Mouse (Mus musculus) G1E (cell line): ENCODE data around the gene Hoxd10. TPM values are rescaled to one million over a fixed set of nuclear protein-coding genes. Genes with fewer than 3 reads are reported as not detected.

ENCODE experiments used
- ATAC-seq: 2 replicates; pipeline ENCODE4 v1.8.0; 2016; ENCODE audit warnings: mild to moderate bottlenecking; ENCODE audit not compliant: insufficient number of reproducible peaks, poor library complexity, low FRiP score, severe bottlenecking; ENCODE audit errors: extremely low read depth
- DNase-seq: peaks from one replicate; pipeline ENCODE4 v3.0.0; 2012; ENCODE audit warnings: low spot score
- H3K27me3 ChIP-seq: 2 replicates; pipeline ENCODE4 v1.6.1; 2012; ENCODE audit warnings: mild to moderate bottlenecking, low read length, inconsistent platforms; ENCODE audit not compliant: insufficient read depth
- H3K36me3 ChIP-seq: replicated peaks from 2 replicates; pipeline ENCODE3; 2012; ENCODE audit warnings: mild to moderate bottlenecking, inconsistent platforms
- H3K4me1 ChIP-seq: 2 replicates; pipeline ENCODE4 v1.6.1; 2012; ENCODE audit warnings: low read depth, low read length, inconsistent platforms, mixed read lengths; ENCODE audit not compliant: insufficient read depth
- H3K4me3 ChIP-seq: 2 replicates; pipeline ENCODE4 v1.5.1; 2012; ENCODE audit warnings: low read depth, mild to moderate bottlenecking, inconsistent platforms, low read length, moderate library complexity, mixed read lengths
- H3K9me3 ChIP-seq: replicated peaks from 2 replicates; pipeline ENCODE4 v1.6.1; 2012; ENCODE audit warnings: inconsistent platforms
- CTCF ChIP-seq: IDR thresholded peaks from 2 replicates; pipeline ENCODE4 v1.5.1; 2012; ENCODE audit warnings: low read depth, low read length, inconsistent platforms, mixed read lengths
- GATA1 ChIP-seq: IDR thresholded peaks from 2 replicates; pipeline ENCODE4 v1.6.1; 2012; ENCODE audit warnings: borderline replicate concordance, low read length, inconsistent platforms, mixed read lengths
- GATA2 ChIP-seq: IDR thresholded peaks from 2 replicates; pipeline ENCODE4 v1.6.1; 2012; ENCODE audit warnings: low read depth, low read length, inconsistent platforms, borderline replicate concordance
- POLR2AphosphoS5 ChIP-seq: IDR thresholded peaks from 2 replicates; pipeline ENCODE4 v1.6.1; 2012; ENCODE audit warnings: low read depth, low read length, inconsistent platforms; ENCODE audit not compliant: insufficient replicate concordance
- TAL1 ChIP-seq: conservative IDR thresholded peaks from 2 replicates; pipeline ENCODE4 v1.6.1; 2012; ENCODE audit warnings: low read depth, low read length, inconsistent platforms, mixed read lengths
- polyA plus RNA-seq: library from polyadenylated mRNA; stranded (reverse); fragments of >175 nt; gene quantifications from 2 replicates; pipeline ENCODE4 v1.2.3, GENCODE M21; 2012
- total RNA-seq, 2 experiments: library from RNA; stranded (forward) in 1 of 2; stranded (reverse) in 1 of 2; fragments of 200-1000 nt in 1 of 2; fragments of >200 nt in 1 of 2; fragmentation: Nextera tagmentation in 1 of 2; gene quantifications; 2 replicates each; pipeline ENCODE4 v1.2.3; 2014 to 2017

Gene Hoxd10
- total and polyA plus RNA-seq, 3 experiments = 0.22 TPM; not detected in 2

DNA sequence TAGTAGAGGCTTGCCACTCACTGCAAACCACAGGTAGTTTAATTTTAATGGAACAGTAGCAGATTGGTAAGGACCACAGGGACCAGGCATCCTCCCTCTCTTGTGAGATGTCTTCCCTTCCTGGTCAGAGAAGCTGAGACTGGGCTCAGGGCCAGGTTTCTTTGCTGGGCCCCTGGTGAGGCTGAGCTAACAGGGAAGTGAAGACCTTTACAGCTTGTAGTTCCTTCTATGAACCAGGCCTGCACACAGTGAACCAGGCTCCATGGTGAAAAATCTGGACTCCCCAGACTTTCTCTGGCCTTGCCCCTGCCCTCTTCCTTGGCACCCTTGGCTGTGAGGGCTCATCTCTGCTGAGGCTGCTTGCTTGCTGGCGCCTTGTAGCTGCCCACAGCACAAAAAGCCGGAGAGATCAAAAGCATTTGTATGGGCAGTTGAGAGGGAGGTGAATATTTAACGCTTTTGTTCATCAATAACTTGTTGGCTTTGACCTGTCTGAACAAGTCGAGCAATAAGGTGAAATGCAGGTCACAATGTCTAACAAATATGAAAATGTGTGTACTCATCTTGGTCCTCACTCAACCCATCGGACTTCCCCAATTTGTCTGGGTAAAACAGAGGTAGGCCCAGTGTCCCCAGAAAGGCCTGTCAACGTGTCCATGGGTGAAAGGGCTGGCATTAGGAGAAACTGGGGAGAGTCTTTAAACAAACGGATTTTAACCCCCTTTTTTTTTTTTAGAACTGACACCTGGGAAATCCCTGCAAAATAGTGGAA lies 32.7 kb downstream of the Hoxd10 start:
- H3K4me1 ChIP-seq = 0 out of 2 replicates have a peak, but pooled peaks cover 2% of the 10 kb centered on the region
- no peaks in the 10 kb centered on the region for H3K9me3 ChIP-seq
- H3K27me3 ChIP-seq = peaks cover 46% of the 10 kb centered on the region
- peaks cover 2% of the 10 kb centered on the region for H3K36me3 ChIP-seq
- ATAC-seq (no peak), DNase-seq (no peak)
- TF ChIP-seq CTCF = no peak
- TF ChIP-seq TAL1 = no peak
- TF ChIP-seq POLR2AphosphoS5 = no peak
- TF ChIP-seq GATA2 = no peak
- no peak for TF ChIP-seq GATA1
- H3K4me3 ChIP-seq = no peak overlapping the region

DNA sequence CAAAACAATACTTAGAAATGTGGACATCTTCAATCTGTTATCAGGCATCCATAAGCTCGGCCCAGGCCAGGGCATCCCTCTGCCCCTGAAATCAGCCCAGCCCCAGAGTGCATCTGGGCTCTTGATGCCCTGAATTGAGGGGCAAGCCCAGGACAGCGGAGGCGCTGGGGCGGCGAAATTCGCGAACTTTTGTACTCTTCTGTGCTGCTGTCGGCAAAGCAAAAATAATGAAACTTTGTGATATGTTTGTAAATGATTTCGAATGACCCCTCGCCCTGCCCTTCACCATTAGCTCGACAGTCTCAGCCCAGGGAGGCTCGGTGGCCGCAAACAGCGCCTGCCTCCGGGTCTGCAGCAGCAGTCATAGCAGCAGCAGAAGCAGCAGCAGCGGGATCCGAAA lies 33.4 kb downstream of the Hoxd10 start:
- ATAC-seq = no peak
- Histone ChIP-seq H3K4me3 (no peak overlapping the region), H3K9me3 (no peaks in the 10 kb centered on the region), H3K27me3 (peaks cover 44% of the 10 kb centered on the region), H3K4me1 (0 out of 2 replicates have a peak, but pooled peaks cover 2% of the 10 kb centered on the region), H3K36me3 (peaks cover 2% of the 10 kb centered on the region)
- TF ChIP-seq GATA2 = no peak
- TF ChIP-seq TAL1 = no peak
- no peak for TF ChIP-seq CTCF
- no peak for TF ChIP-seq POLR2AphosphoS5
- DNase-seq = no peak

DNA sequence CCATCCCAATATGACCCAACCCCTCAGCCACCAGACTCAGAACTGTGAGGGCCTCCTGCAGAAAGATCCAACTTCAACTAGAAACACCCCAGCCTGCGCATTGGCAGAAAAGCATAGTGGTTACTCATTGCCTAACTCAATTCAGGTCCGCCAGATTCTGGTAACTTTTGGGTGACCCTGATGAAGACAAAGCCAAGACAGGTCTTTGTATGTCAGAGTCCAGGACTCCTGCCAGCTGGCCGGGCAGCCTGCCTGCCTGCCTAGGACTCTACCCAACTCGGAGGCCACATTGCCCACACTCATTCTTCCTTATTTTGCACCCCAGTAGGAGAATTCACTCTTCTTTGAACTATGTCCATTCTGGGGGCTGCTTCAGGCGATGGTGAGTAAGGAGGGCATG lies 34.8 kb downstream of the Hoxd10 start, which contains the start of gene Gm28230:
Gene Gm28230 (plus strand): TSS at position 178 of the 400 bp plus-strand sequence.
- ATAC-seq (no peak), DNase-seq (no peak)
- no peaks in the 10 kb centered on the region for H3K9me3 ChIP-seq
- TF ChIP-seq TAL1 (no peak), GATA1 (no peak), GATA2 (no peak), POLR2AphosphoS5 (no peak), CTCF (no peak)
- H3K4me3 ChIP-seq = no peak within 1 kb of the TSS
- peaks cover 43% of the 10 kb centered on the region for H3K27me3 ChIP-seq
- H3K36me3 ChIP-seq = peaks cover 2% of the 10 kb centered on the region
- H3K4me1 ChIP-seq = no peaks in the 10 kb centered on the region

DNA sequence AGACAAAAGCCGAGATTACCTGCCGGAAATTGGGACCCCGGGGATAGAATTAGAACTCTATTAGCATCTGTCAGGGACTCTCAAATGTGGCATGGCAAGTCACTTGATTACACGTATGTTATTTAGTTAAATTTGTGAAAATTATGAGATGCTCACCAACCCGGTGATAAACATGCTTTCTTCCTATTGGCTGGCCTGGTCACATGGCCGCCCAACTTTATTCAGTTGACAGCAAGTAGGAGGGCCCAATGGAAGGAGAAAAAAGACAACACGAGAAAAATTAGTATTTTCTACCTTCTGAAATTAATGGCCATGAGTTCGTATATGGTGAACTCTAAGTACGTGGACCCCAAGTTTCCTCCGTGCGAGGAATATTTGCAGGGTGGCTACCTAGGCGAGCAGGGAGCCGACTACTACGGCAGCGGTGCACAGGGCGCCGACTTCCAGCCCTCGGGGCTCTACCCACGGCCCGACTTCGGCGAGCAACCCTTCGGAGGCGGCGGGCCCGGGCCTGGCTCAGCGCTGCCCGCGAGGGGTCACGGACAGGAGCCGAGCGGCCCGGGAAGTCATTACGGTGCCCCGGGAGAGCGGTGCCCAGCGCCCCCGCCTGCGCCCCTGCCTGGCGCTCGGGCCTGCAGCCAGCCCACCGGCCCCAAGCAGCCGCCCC lies 35.4 kb downstream of the Hoxd10 start:
- TF ChIP-seq GATA2 (no peak), CTCF (no peak), GATA1 (no peak), POLR2AphosphoS5 (no peak), TAL1 (no peak)
- Histone ChIP-seq H3K27me3 (peaks cover 48% of the 10 kb centered on the region), H3K9me3 (no peaks in the 10 kb centered on the region), H3K4me3 (no peak overlapping the region), H3K4me1 (no peaks in the 10 kb centered on the region), H3K36me3 (peaks cover 2% of the 10 kb centered on the region)
- ATAC-seq (no peak), DNase-seq (no peak)

DNA sequence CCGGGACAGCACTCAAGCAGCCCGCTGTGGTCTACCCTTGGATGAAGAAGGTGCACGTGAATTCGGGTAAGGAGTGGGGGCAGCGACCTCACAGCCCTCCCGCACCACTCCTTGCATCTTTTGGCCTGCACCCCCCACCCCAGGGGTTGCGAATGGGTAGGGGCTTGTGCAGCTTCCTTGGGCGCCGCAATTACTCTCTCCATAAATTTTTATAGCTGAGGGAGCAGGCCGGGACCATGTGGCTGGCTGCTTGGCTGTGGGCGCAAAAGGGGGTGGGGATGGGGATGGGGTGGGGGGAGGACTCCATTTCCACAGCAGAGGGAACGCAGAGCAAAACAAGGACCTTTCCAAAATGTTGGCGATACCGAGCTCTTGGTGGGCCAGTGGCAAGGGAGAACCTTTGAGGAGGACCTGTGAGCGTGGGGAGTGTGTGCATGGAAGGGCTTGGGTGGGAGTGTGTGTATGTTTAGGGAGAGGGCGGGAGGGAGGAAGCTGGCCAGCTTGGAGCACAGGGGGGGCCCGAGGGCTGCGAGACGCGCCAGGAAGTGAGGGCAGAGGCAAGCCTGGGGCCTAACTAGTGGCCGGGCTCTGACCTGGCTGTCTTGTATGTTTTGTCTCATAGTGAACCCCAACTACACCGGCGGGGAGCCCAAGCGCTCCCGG lies 36.0 kb downstream of the Hoxd10 start:
- H3K27me3 ChIP-seq = peaks cover 51% of the 10 kb centered on the region
- peaks cover 4% of the 10 kb centered on the region; the same call in 1 of the 2 replicates for H3K4me1 ChIP-seq

DNA sequence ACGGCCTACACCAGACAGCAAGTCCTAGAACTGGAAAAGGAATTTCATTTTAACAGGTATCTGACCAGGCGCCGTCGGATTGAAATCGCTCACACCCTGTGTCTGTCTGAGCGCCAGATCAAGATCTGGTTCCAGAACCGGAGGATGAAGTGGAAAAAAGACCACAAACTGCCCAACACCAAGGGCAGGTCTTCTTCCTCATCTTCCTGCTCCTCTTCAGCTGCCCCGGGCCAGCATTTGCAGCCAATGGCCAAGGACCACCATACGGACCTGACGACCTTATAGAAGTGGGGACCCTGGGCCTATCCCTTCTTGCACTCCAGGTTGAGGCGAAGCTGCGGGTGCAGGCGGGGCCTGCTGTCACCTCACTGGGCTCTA lies 36.6 kb downstream of the Hoxd10 start:
- no peak overlapping the region for H3K4me3 ChIP-seq
- DNase-seq (no peak), ATAC-seq (no peak)
- H3K9me3 ChIP-seq = no peaks in the 10 kb centered on the region
- peaks cover 2% of the 10 kb centered on the region for H3K36me3 ChIP-seq
- H3K4me1 ChIP-seq = peaks cover 4% of the 10 kb centered on the region; the same call in 1 of the 2 replicates
- TF ChIP-seq TAL1 (no peak), GATA2 (no peak), POLR2AphosphoS5 (no peak), GATA1 (no peak), CTCF (no peak)
- peaks cover 49% of the 10 kb centered on the region for H3K27me3 ChIP-seq

More for the DNA sequence above, 36.0 kb downstream of the Hoxd10 start:
- ATAC-seq = no peak
- TF ChIP-seq GATA2 (no peak), CTCF (no peak)
- H3K9me3 ChIP-seq = no peaks in the 10 kb centered on the region
- no peak overlapping the region for H3K4me3 ChIP-seq
- DNase-seq = no peak
- peaks cover 2% of the 10 kb centered on the region for H3K36me3 ChIP-seq
